In the genomic region with DNA sequence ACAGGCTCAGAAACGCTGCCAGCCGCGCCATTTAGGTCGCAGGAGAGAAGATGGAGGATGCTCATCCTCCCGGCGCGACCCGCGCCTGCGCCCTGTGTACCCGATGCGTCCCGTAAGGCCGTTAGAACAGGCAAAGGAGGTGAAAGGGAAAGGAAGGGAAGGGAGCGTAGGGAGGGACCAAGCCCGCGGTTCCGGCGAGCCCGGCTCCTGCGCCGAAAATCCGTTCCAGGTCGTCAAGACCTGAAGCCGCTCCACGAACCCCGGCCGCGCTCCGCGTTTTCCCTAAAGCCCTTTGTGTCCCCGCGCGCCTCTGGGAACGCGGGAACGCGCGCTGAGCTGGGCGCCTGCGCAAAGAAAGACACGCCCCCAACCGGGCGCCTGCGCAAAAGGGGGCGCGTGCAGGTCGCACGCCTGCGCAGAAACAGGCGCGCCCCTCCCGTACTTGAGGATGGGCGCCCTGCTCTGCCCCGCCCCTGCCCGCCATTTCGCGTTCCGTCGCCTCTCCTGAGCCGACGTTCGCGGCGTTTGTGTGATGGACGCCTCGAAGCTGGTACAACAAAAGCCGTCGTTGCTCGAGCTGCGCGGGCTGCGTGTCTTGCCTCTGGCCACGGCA, we compare ENCODE assay signal across 8 mouse cellular contexts. TPM values are rescaled to one million over a fixed set of nuclear protein-coding genes. Genes with fewer than 3 reads are reported as not detected.
DNase-seq lines count a peak whose midpoint lies in the region; ATAC-seq lines count a peak whose summit lies in the region.

No protein-coding gene starts in this region.

- peaks cover 28% of the 10 kb centered on the region for H3K4me1 ChIP-seq in intestine, embryonic 14.5 days (replicated peaks; ENCODE audit: control insufficient read depth, insufficient read depth, low read length)

- peak overlapping the region; percentile 83 for H3K4me3 ChIP-seq in intestine, embryonic 14.5 days (ENCODE audit: low read depth, low read length)

- no peaks in the 10 kb centered on the region for H3K36me3 ChIP-seq in intestine, embryonic 14.5 days (ENCODE audit: control insufficient read depth, insufficient read depth, low read length)

- no peaks in the 10 kb centered on the region for H3K27me3 ChIP-seq in intestine, embryonic 14.5 days (replicated peaks; ENCODE audit: control insufficient read depth, insufficient read depth, low read length)

- intact Hi-C loops in left cerebral cortex, postnatal 14 days (cut with DNase I), result loop anchor here (1.0 kb wide), 2 partner anchors 38 to 45 kb away; no protein-coding TSS in a partner anchor

- no peaks in the 10 kb centered on the region for H3K9me3 ChIP-seq in intestine, embryonic 14.5 days (ENCODE audit: control insufficient read depth, low read length)

- peak overlapping the region; percentile 97 for H3K27ac ChIP-seq in intestine, embryonic 14.5 days (ENCODE audit: low read depth)

- H3K9ac ChIP-seq in intestine, embryonic 14.5 days (ENCODE audit: low read length), result peak overlapping the region; percentile 97

- under 1% methylated on average over 74 of the region's 74 CpGs for WGBS in intestine, embryonic 14.5 days

- H3K4me2 ChIP-seq in intestine, embryonic 14.5 days (ENCODE audit: low read length), result peak overlapping the region; percentile 85

- peak; percentile 93 for ATAC-seq in intestine, embryonic 14.5 days (replicated peaks; ENCODE audit: low FRiP score, low TSS enrichment, low read depth)

- DNase-seq in adrenal gland, adult (ENCODE audit: inconsistent age in 2 of 2, low spot score in 1 of 2), result peak; percentile 100
- peak; percentile 100 for DNase-seq in embryo, embryonic 10.5 days (ENCODE audit: low spot score)
- peak; percentile 98 for DNase-seq in gastrocnemius, postnatal 25 days
- peak; percentile 100 for DNase-seq in intestine, embryonic 14.5 days (ENCODE audit: low spot score)
- peak; percentile 100 for DNase-seq in left cerebral cortex, postnatal 14 days (ENCODE audit: low spot score in 2 of 2)
- DNase-seq in mesoderm, embryonic 11.5 days (ENCODE audit: low read depth, low spot score), result peak; percentile 100
- peak; percentile 98 to 100 for DNase-seq in right cerebral cortex, postnatal 36 days (ENCODE audit: low spot score in 2 of 2)
- peak; percentile 99 for DNase-seq in yolk sac, embryonic 10.5 days (ENCODE audit: low spot score)

RNA-seq across cellular contexts. Expression of gene Ptma, which starts 39.1 kb away (rescaled TPM):
- total RNA-seq in gastrocnemius, postnatal 25 days (2021), result 100 to 1,000 TPM; 100 to 129 TPM
- polyA plus RNA-seq in intestine, embryonic 14.5 days (2014; fragmentation: Nextera tagmentation; extraction: Ambion mirVana), result 2,795 and 2,826 TPM in 2 replicates
- 100 to 1,000 TPM; 336 to 423 TPM for total RNA-seq in left cerebral cortex, postnatal 14 days (2021)

Comparison
In these comparisons a context has a peak if more than half of its experiments do, and no peak if none do; other contexts are left out.
1. Peak in every context shown above with its lines: DNase-seq, ATAC-seq, H3K4me3 ChIP-seq and H3K27ac ChIP-seq.